Mouse (Mus musculus): Measurements from ENCODE around the gene Golga4.

Gene Golga4

GRCm38 (mm10) chr9:118506020-118506403, at the start of gene Golga4:
Golga4 (plus strand) TSS chr9:118506267.
- peak; percentile 75 to 88 for DNase-seq

GRCm38 (mm10) chr9:118456405-118456804, 49.7 kb upstream of the Golga4 start:
- no peak for DNase-seq

- DNase-seq = no peak
Measured at GRCm38 (mm10) chr9:118458039-118458438, 48.0 kb upstream of the Golga4 start.

GRCm38 (mm10) chr9:118464031-118464430, 42.0 kb upstream of the Golga4 start:
- DNase-seq = no peak

GRCm38 (mm10) chr9:118468301-118468700, 37.8 kb upstream of the Golga4 start:
- no peak for DNase-seq

- DNase-seq = no peak
Measured at GRCm38 (mm10) chr9:118469272-118469671, 36.8 kb upstream of the Golga4 start.

- no peak for DNase-seq
Measured at GRCm38 (mm10) chr9:118471296-118471695, 34.8 kb upstream of the Golga4 start.

- no peak for DNase-seq
Measured at GRCm38 (mm10) chr9:118476211-118476765, 29.8 kb upstream of the Golga4 start.

- no peak for DNase-seq
Measured at GRCm38 (mm10) chr9:118476766-118477271, 29.2 kb upstream of the Golga4 start.

GRCm38 (mm10) chr9:118477281-118477931, 28.7 kb upstream of the Golga4 start:
- DNase-seq = peak in 1 of 2 experiments; percentile 6

- peak in 1 of 2 experiments; percentile 7 for DNase-seq
Measured at GRCm38 (mm10) chr9:118477961-118478360, 28.1 kb upstream of the Golga4 start, which contains the start of gene Eomes. Eomes (plus strand) TSS chr9:118478212.

GRCm38 (mm10) chr9:118478458-118478838, 27.6 kb upstream of the Golga4 start:
- DNase-seq = peak in 1 of 2 experiments; percentile 10

GRCm38 (mm10) chr9:118478839-118479507, 27.1 kb upstream of the Golga4 start:
- DNase-seq = peak in 1 of 2 experiments; percentile 34

GRCm38 (mm10) chr9:118479508-118480291, 26.4 kb upstream of the Golga4 start:
- DNase-seq = no peak

- no peak for DNase-seq
Measured at GRCm38 (mm10) chr9:118480292-118480690, 25.8 kb upstream of the Golga4 start.

GRCm38 (mm10) chr9:118482210-118482609, 23.9 kb upstream of the Golga4 start:
- DNase-seq = no peak

- DNase-seq = no peak
Measured at GRCm38 (mm10) chr9:118486361-118487095, 19.5 kb upstream of the Golga4 start.

GRCm38 (mm10) chr9:118487096-118487395, 19.0 kb upstream of the Golga4 start:
- no peak for DNase-seq

- DNase-seq = no peak
Measured at GRCm38 (mm10) chr9:118487636-118488035, 18.4 kb upstream of the Golga4 start.

GRCm38 (mm10) chr9:118488138-118488895, 17.8 kb upstream of the Golga4 start:
- peak; percentile 19 to 53 for DNase-seq

- no peak for DNase-seq
Measured at GRCm38 (mm10) chr9:118488896-118489578, 17.0 kb upstream of the Golga4 start.
